Mouse (Mus musculus): ENCODE results near the gene Mrgprh.

Gene Mrgprh

DNA sequence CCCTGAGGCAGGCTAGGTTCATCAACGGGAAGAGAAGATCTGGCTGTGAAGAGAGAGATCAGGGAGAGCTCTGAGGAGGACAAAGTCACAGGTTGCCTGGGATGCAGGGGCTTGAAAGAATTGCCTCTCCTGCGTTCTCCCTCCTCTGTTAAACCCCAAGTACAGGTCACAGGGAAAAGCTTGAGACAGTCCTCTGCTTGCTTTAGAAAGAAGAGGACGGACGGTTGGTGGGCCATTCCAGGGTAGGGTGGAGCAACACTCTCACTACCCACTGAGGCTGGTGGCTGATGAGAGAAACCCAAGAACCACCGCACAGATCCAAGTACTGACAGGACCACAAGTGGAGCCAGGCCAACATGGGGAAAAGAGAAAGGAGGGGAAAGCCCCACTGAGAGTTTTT, at the start of gene Mrgprh:
TSS of gene Mrgprh (plus strand) at position 301 of the 400 bp plus-strand sequence.
- DNase-seq (ENCODE audit: low spot score) = no peak

- DNase-seq (ENCODE audit: low spot score) = no peak
These were observed 45.5 kb upstream of the Mrgprh start for GRCm38 (mm10) chr17:12830351-12830750.

- DNase-seq (ENCODE audit: low spot score) = no peak
These were observed 43.6 kb upstream of the Mrgprh start for GRCm38 (mm10) chr17:12832231-12832630.

GRCm38 (mm10) chr17:12832657-12833056, 43.2 kb upstream of the Mrgprh start:
- DNase-seq (ENCODE audit: low spot score) = no peak

- DNase-seq (ENCODE audit: low spot score) = no peak
These were observed 41.5 kb upstream of the Mrgprh start for GRCm38 (mm10) chr17:12834317-12834716.

DNA sequence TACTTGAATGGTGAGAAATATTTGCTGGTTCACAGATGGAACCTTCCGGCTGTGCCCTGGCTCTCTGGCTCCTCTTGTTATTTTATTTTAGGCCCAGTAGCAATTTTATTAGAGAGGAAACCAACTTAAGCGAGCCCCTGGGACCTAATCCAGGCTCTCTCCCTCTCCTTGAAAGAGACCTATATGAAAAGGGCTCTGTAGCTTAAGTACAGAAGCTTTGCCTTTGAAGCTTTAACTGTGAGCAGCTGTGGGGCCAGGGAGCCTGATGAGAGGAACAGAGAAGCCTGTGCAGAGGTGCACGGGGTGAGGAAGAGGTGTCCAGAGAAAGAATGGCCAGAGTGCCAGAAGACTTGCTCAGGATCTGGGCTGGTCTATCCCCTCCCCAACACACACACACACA, 41.0 kb upstream of the Mrgprh start:
- no peak for DNase-seq (ENCODE audit: low spot score)

- no peak for DNase-seq (ENCODE audit: low spot score)
These were observed 40.1 kb upstream of the Mrgprh start for GRCm38 (mm10) chr17:12835738-12836137.

DNA sequence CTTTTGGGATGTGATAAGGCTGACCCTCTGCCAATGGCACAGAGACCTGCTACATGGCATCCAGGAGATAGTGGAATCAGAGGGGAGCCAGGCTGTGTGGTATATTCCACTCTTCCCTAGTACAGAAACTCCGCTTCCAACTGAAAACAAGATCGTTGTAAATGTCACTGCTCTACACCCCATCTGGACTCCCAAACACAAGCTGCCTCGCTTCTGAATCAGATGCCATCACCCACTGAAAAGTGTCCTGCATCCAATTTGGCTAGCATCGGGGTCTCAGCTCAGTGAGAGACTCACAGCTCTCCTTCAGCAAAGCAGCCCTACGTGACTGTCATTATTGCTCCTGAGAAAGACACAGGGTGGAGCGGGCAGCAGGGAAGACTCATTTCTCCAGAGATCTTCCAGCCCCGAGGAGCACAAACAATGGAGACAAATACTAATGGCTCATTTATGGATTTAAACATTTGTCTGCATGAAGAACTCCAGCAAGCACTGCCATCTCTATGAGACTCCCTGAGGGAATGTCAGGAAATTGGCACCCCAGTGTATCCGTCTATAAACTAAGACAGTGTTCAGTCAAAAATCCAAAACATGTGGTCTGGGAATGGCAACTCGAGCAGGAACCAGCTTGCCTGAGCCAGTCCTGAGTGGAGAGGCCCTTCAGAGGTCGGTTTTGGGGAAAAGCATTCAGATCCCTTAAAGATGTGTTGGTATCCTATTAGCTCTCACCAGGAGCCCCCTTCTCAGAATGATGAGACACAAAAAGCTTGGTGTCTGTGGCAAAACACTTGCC, 36.2 kb upstream of the Mrgprh start:
- peak; percentile 77 for DNase-seq (ENCODE audit: low spot score)

- DNase-seq (ENCODE audit: low spot score) = no peak
These were observed 32.0 kb upstream of the Mrgprh start for GRCm38 (mm10) chr17:12843826-12844225.

GRCm38 (mm10) chr17:12844540-12844939, 31.3 kb upstream of the Mrgprh start:
- no peak for DNase-seq (ENCODE audit: low spot score)

- no peak for DNase-seq (ENCODE audit: low spot score)
These were observed 30.0 kb upstream of the Mrgprh start for GRCm38 (mm10) chr17:12845862-12846261.

- peak; percentile 52 for DNase-seq (ENCODE audit: low spot score)
These were observed 29.4 kb upstream of the Mrgprh start for GRCm38 (mm10) chr17:12846474-12846873.

DNA sequence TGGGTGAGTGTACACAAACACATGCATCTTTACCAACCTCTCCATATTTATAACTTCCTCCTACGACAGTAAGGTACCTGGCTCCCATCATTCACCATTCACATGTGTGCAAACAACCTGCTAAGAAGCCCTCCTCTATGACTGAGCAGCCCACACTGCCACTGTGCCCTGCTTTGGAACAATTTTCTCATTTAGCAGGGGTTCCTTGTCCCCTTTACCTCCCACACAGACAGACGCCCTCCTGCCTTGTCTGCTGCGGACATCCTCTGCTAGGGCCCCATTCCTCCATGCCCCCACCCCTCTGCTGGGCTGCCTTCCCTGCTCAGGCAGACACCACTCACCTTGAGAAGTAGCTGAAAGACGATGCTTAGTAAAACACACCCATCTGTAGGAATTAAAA, 28.1 kb upstream of the Mrgprh start:
- no peak for DNase-seq (ENCODE audit: low spot score)

- DNase-seq (ENCODE audit: low spot score) = peak; percentile 40
These were observed 26.0 kb upstream of the Mrgprh start for GRCm38 (mm10) chr17:12849778-12850382.

DNA sequence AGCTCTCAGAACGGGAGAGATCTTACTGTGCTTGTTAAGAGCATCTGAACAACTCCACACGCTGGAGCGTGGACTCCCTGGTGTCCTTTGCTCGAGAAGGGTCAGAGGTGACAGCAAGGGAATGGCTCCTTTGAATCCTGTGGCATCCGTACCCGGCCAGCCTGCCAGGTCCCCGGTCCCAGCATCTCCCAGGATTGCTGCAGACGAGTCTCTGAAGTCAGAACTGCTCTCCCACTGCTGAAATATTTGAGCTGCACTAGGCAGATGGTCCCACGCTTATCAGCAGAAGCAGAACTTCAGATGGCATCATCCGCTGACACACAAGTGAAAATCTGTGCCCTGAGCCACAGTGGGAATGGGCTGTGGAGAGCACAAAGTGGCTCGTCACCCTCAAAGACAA, 24.1 kb upstream of the Mrgprh start:
- peak; percentile 66 for DNase-seq (ENCODE audit: low spot score)

DNA sequence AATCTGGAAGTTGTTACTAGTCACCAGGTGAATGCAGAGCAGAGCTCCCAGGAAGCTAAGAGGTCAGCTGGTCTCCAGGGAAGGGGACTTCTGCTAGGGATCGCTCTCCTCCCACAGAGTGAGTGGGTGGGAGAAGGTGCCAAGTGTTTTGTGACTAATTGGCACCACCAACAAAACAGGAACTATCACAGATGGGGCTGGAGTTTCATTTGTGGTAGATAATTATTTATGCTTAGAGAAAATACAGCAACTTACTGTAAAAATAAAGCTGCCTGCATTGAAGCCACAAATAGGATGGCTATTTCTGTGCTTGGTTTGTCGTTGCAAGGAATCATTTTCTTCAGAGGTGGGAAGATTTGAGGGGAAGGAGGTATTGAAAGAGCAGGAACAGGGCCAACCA, 22.0 kb upstream of the Mrgprh start:
- peak; percentile 44 for DNase-seq (ENCODE audit: low spot score)

DNA sequence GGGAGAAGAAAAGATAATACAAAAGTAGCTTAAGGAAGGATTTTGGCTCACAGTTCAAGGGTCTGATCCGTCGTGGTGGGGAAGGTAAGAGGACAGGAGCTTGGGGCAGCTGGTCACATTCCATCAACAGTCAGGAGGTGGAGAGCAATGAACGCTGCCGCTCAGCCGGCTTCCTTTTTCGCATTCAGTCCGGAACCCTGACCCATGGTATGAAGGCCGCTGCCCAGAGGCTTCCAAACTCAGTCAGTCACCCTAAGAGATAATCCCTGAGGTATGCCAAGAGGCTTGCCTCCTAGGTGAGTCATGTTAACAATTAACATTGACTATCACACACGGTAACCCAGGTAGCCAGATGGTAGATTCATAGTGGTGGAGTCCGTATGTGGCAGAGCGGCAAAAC, 21.4 kb upstream of the Mrgprh start:
- DNase-seq (ENCODE audit: low spot score) = no peak

GRCm38 (mm10) chr17:12857395-12857794, 18.4 kb upstream of the Mrgprh start:
- no peak for DNase-seq (ENCODE audit: low spot score)

DNA sequence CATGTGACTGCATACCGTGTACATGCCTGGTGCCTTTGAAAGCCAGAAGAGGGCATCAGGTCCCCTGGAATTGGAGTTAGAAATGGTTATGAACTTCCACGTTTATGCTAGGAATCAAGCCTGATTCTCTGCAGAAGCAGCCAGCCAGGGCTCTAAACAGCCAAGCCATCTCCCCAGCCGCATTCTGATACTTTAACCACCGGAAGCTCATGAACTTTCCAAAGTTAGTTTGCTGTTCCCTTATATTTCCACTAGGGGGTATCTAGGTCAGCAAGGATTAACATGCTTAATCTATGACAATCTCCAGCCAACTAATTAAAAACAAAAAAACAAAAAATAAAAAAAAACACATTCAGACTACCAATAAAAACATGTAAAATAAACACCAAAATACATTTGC, 17.8 kb upstream of the Mrgprh start:
- DNase-seq (ENCODE audit: low spot score) = no peak

- DNase-seq (ENCODE audit: low spot score) = no peak
These were observed 16.8 kb upstream of the Mrgprh start for GRCm38 (mm10) chr17:12859006-12859520.

DNA sequence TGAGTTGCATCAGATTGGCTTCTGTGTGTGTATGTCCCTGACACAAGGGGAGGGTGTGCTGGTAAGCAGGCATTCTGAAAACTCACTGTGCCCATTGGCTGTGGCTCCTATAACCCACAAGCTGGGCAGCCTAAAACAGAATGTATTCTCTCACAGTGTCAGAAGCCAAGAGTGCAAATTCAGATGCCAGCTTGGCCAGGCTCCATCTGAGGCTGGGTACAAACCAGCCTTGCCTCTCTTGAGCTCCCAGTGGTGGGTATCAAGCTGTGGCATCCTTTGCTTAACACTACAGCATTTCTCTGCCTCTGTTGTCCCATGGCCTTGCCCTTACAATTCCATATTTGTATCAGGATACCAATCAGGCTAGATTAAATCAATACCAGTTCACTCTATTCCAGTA, 11.7 kb upstream of the Mrgprh start:
- DNase-seq (ENCODE audit: low spot score) = no peak

- no peak for DNase-seq (ENCODE audit: low spot score)
These were observed 10.4 kb upstream of the Mrgprh start for GRCm38 (mm10) chr17:12865407-12865806.

DNA sequence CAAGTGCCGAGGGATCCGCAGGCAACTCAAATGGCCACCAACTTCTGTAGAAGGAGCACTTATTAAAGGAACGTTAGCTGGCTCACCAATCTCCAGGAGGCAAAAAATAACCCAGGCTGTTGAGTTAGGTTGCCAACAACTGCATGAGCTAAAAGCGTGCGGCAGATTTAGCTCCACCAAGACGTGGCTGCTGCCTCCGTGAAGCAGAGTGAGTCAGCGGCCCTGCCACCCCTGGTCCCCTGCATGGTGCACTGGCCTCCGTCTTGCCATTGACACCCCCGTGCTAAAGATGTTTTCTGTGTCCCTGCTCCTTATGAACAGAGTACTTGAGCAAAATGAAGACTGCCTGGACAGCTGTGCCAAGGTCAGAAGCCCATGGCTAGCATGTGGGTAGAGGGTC, 9.0 kb upstream of the Mrgprh start:
- no peak for DNase-seq (ENCODE audit: low spot score)

DNA sequence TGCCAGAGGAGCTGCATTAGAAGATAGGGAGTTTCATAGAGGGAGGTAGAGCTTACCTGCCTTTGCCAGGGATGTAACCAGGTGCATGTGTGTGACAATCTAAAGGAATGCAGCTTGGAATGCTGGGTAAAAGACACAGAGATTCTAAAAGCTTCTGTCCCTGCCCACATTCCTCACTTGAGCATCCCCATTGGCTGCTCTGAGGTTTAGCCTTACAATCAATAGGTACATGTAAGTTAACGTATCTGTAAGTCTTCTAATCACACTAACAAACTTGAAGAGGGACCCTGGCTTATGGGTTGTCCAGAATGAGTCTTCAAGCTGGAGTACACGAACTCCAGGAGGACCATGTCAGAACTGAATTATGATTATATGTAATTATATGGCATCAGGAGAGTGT, 7.8 kb upstream of the Mrgprh start, which contains the start of gene Mas1:
TSS of gene Mas1 (minus strand) at position 101 of the 400 bp plus-strand sequence.
- DNase-seq (ENCODE audit: low spot score) = no peak

Measured in layer of hippocampus, adult 11-12 months (tissue).